Mouse (Mus musculus) lung, adult 2 months (tissue): Measurements from ENCODE around the gene Tal1. TPM values are rescaled to one million over a fixed set of nuclear protein-coding genes. Genes with fewer than 3 reads are reported as not detected.

Source experiments
- DNase-seq: peaks from one replicate; pipeline ENCODE4 v3.0.0; 2022
- H3K4me1 ChIP-seq: fragments of 200-500 bp; 2 replicates; pipeline ENCODE4 v1.6.1; 2011; ENCODE audit warnings: low read length; ENCODE audit not compliant: control insufficient read depth, insufficient read depth
- H3K4me3 ChIP-seq: fragments of 200-500 bp; replicated peaks from 2 replicates; pipeline ENCODE3; 2011; ENCODE audit warnings: low read depth, mild to moderate bottlenecking, control low read depth, low read length; ENCODE audit errors: extremely low read depth
- CTCF ChIP-seq: fragments of 200-500 bp; IDR thresholded peaks from 2 replicates; pipeline ENCODE4 v1.5.1; 2011; ENCODE audit warnings: mild to moderate bottlenecking, low read length, control low read depth; ENCODE audit not compliant: insufficient read depth
- POLR2A ChIP-seq: fragments of 200-500 bp; IDR thresholded peaks from 2 replicates; pipeline ENCODE4 v1.6.1; 2011; ENCODE audit warnings: low read depth, mild to moderate bottlenecking, control low read depth, low read length, borderline replicate concordance; ENCODE audit errors: extremely low read depth
- WGBS: fragments of 180-500 bp; shearing (Covaris S2); methylation state at CpG from one replicate; pipeline ENCODE4 v1.1.7; 2018; 5-methylcytosine and 5-hydroxymethylcytosine counted together
- polyA plus RNA-seq: library from polyadenylated mRNA; depleted of rRNA; stranded (reverse); fragments of >200 nt; gene quantifications from 2 replicates; pipeline ENCODE4 v1.2.3, GENCODE M21; 2012

Tal1 gene
- polyA plus RNA-seq, 1 experiment: 11.1 TPM

- Histone ChIP-seq H3K4me1 (0 out of 2 replicates have a peak, but pooled peaks cover 2% of the 10 kb centered on the region), H3K4me3 (no peak overlapping the region)
- no peak for TF ChIP-seq POLR2A
- no peak for TF ChIP-seq CTCF
- WGBS: 58% methylated on average over 4 of the region's 4 CpGs
- DNase-seq: no peak
These were observed 30.0 kb downstream of the Tal1 start for GRCm38 (mm10) chr4:115086257-115086656.

- Histone ChIP-seq H3K4me1 (0 out of 2 replicates have a peak, but pooled peaks cover 2% of the 10 kb centered on the region), H3K4me3 (no peak overlapping the region)
- WGBS: 45% methylated on average over 3 of the region's 3 CpGs
- DNase-seq: no peak
- no peak for TF ChIP-seq CTCF
- no peak for TF ChIP-seq POLR2A
These were observed 30.7 kb downstream of the Tal1 start for GRCm38 (mm10) chr4:115086763-115087415.

GRCm38 (mm10) chr4:115088611-115089338 lies 32.5 kb downstream of the Tal1 start, which contains the start of gene Pdzk1ip1:
Gene Pdzk1ip1 (plus strand): TSS chr4:115088708.
- DNase-seq: peak; percentile 64
- Histone ChIP-seq H3K4me3 (peak within 1 kb of the TSS; percentile 55), H3K4me1 (0 out of 2 replicates have a peak, but pooled peaks cover 2% of the 10 kb centered on the region)
- TF ChIP-seq POLR2A (peak; percentile 61; the same call in 1 of the 2 replicates), CTCF (no peak)
- 26% methylated on average over 11 of the region's 11 CpGs for WGBS

- 72% methylated on average over 2 of the region's 2 CpGs for WGBS
- 0 out of 2 replicates have a peak, but pooled peaks cover 3% of the 10 kb centered on the region for H3K4me1 ChIP-seq
- TF ChIP-seq CTCF: no peak
- TF ChIP-seq POLR2A: no peak
- DNase-seq: no peak
- no peak overlapping the region for H3K4me3 ChIP-seq
These were observed 34.4 kb downstream of the Tal1 start for GRCm38 (mm10) chr4:115090592-115090991.

- DNase-seq: no peak
- 76% methylated on average over 3 of the region's 3 CpGs for WGBS
- Histone ChIP-seq H3K4me3 (no peak overlapping the region), H3K4me1 (0 out of 2 replicates have a peak, but pooled peaks cover 8% of the 10 kb centered on the region)
- TF ChIP-seq CTCF (no peak), POLR2A (no peak)
These were observed 35.6 kb downstream of the Tal1 start for GRCm38 (mm10) chr4:115091806-115092205.

- Histone ChIP-seq H3K4me3 (no peak overlapping the region), H3K4me1 (0 out of 2 replicates have a peak, but pooled peaks cover 8% of the 10 kb centered on the region)
- no peak for DNase-seq
- TF ChIP-seq CTCF (no peak), POLR2A (no peak)
- 85% methylated on average over 4 of the region's 4 CpGs for WGBS
These were observed 37.2 kb downstream of the Tal1 start for GRCm38 (mm10) chr4:115093331-115093864.

- TF ChIP-seq CTCF (no peak), POLR2A (no peak)
- H3K4me3 ChIP-seq: no peak overlapping the region
- 0 out of 2 replicates have a peak, but pooled peaks cover 8% of the 10 kb centered on the region for H3K4me1 ChIP-seq
- DNase-seq: no peak
- 80% methylated on average over 2 of the region's 2 CpGs for whole genome bisulfite sequencing
These were observed 37.8 kb downstream of the Tal1 start for GRCm38 (mm10) chr4:115094056-115094455.

GRCm38 (mm10) chr4:115095671-115096434 lies 39.6 kb downstream of the Tal1 start:
- 2% methylated on average over 31 of the region's 31 CpGs for WGBS
- H3K4me1 ChIP-seq: 0 out of 2 replicates have a peak, but pooled peaks cover 8% of the 10 kb centered on the region
- no peak for TF ChIP-seq CTCF
- TF ChIP-seq POLR2A: no peak
- DNase-seq: peak; percentile 63
- peak overlapping the region; percentile 51 for H3K4me3 ChIP-seq
